Mouse (Mus musculus): ENCODE measurements around the gene Alg2. TPM values are rescaled to one million over a fixed set of nuclear protein-coding genes. Genes with fewer than 3 reads are reported as not detected.

Gene Alg2
- total and polyA plus RNA-seq, 2 experiments from 2014 or later = 194 to 259 TPM

GRCm38 (mm10) chr4:47435566-47436360 is 38.4 kb downstream of the Alg2 start:
- H3K27me3 ChIP-seq (ENCODE audit: insufficient read depth, low read length) = no peaks in the 10 kb centered on the region
- no peak for TF ChIP-seq CTCF (IDR thresholded peaks at IDR 0.05; ENCODE audit: low read depth)
- no peaks in the 10 kb centered on the region for H3K9me3 ChIP-seq (ENCODE audit: low read length)
- no peak overlapping the region for H3K4me3 ChIP-seq (ENCODE audit: low read depth, low read length)
- 85% methylated on average over 28 of the region's 28 CpGs for WGBS
- H3K4me2 ChIP-seq (ENCODE audit: low read depth) = no peak overlapping the region
- H3K9ac ChIP-seq = no peak overlapping the region
- ATAC-seq = no peak
- no peak overlapping the region for H3K27ac ChIP-seq (ENCODE audit: low read depth, low read length)
- H3K36me3 ChIP-seq (ENCODE audit: insufficient read depth) = no peaks in the 10 kb centered on the region
- no peak for DNase-seq
- peaks cover 13% of the 10 kb centered on the region; the same call in 1 of the 2 replicates for H3K4me1 ChIP-seq (ENCODE audit: insufficient read depth)

- ATAC-seq (no peak), DNase-seq (no peak)
- Histone ChIP-seq H3K36me3 (ENCODE audit: insufficient read depth) (no peaks in the 10 kb centered on the region), H3K27ac (ENCODE audit: low read depth, low read length) (no peak overlapping the region), H3K27me3 (ENCODE audit: insufficient read depth, low read length) (no peaks in the 10 kb centered on the region), H3K4me3 (ENCODE audit: low read depth, low read length) (no peak overlapping the region), H3K4me1 (ENCODE audit: insufficient read depth) (peaks cover 13% of the 10 kb centered on the region; the same call in 1 of the 2 replicates), H3K9ac (no peak overlapping the region), H3K9me3 (ENCODE audit: low read length) (no peaks in the 10 kb centered on the region), H3K4me2 (ENCODE audit: low read depth) (no peak overlapping the region)
- no peak for TF ChIP-seq CTCF (IDR thresholded peaks at IDR 0.05; ENCODE audit: low read depth)
- WGBS = 66% methylated on average over 12 of the region's 12 CpGs
These were observed 39.0 kb downstream of the Alg2 start for GRCm38 (mm10) chr4:47435131-47435530.

- Histone ChIP-seq H3K4me3 (ENCODE audit: low read depth, low read length) (no peak overlapping the region), H3K4me2 (ENCODE audit: low read depth) (no peak overlapping the region), H3K9me3 (ENCODE audit: low read length) (no peaks in the 10 kb centered on the region), H3K27me3 (ENCODE audit: insufficient read depth, low read length) (no peaks in the 10 kb centered on the region), H3K4me1 (ENCODE audit: insufficient read depth) (peaks cover 7% of the 10 kb centered on the region; the same call in 1 of the 2 replicates), H3K9ac (no peak overlapping the region), H3K27ac (ENCODE audit: low read depth, low read length) (no peak overlapping the region), H3K36me3 (ENCODE audit: insufficient read depth) (no peaks in the 10 kb centered on the region)
- ATAC-seq (no peak), DNase-seq (no peak)
- no peak for TF ChIP-seq CTCF (IDR thresholded peaks at IDR 0.05; ENCODE audit: low read depth)
- 88% methylated on average over 7 of the region's 7 CpGs for WGBS
These were observed 41.4 kb downstream of the Alg2 start for GRCm38 (mm10) chr4:47432766-47433165.

DNA sequence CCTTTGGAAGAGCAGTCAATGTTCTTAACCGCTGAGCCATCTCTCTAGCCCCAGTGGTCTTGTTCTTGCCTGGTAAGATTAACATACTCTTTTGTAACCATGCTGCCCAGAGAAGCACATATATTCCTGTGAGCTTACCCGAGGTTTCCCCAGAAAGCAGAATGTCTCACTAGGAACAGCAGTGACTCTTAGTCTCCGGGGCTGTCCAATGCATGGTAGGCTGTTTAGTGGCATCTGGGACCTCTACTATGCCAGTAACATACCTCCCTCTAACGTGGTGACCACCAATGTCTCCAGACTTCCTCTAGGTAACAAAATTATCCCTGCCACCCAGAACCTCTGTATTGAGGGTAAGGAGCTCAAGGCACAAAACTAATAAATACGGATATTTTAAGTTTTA is 43.1 kb downstream of the Alg2 start:
- H3K9ac ChIP-seq = no peak overlapping the region
- H3K4me3 ChIP-seq (ENCODE audit: low read depth, low read length) = no peak overlapping the region
- H3K27me3 ChIP-seq (ENCODE audit: insufficient read depth, low read length) = no peaks in the 10 kb centered on the region
- no peak overlapping the region for H3K4me2 ChIP-seq (ENCODE audit: low read depth)
- H3K36me3 ChIP-seq (ENCODE audit: insufficient read depth) = no peaks in the 10 kb centered on the region
- no peak for ATAC-seq
- no peaks in the 10 kb centered on the region for H3K9me3 ChIP-seq (ENCODE audit: low read length)
- 91% methylated on average over 5 of the region's 5 CpGs for WGBS
- DNase-seq = no peak
- no peak for TF ChIP-seq CTCF (IDR thresholded peaks at IDR 0.05; ENCODE audit: low read depth)
- no peaks in the 10 kb centered on the region for H3K4me1 ChIP-seq (ENCODE audit: insufficient read depth)
- no peak overlapping the region for H3K27ac ChIP-seq (ENCODE audit: low read depth, low read length)

GRCm38 (mm10) chr4:47430557-47430956 is 43.6 kb downstream of the Alg2 start:
- Histone ChIP-seq H3K4me3 (ENCODE audit: low read depth, low read length) (no peak overlapping the region), H3K36me3 (ENCODE audit: insufficient read depth) (no peaks in the 10 kb centered on the region), H3K9me3 (ENCODE audit: low read length) (no peaks in the 10 kb centered on the region), H3K4me1 (ENCODE audit: insufficient read depth) (no peaks in the 10 kb centered on the region), H3K9ac (no peak overlapping the region), H3K27ac (ENCODE audit: low read depth, low read length) (no peak overlapping the region), H3K27me3 (ENCODE audit: insufficient read depth, low read length) (no peaks in the 10 kb centered on the region), H3K4me2 (ENCODE audit: low read depth) (no peak overlapping the region)
- WGBS = 70% methylated on average over 6 of the region's 6 CpGs
- no peak for ATAC-seq
- no peak for DNase-seq
- no peak for TF ChIP-seq CTCF (IDR thresholded peaks at IDR 0.05; ENCODE audit: low read depth)

DNA sequence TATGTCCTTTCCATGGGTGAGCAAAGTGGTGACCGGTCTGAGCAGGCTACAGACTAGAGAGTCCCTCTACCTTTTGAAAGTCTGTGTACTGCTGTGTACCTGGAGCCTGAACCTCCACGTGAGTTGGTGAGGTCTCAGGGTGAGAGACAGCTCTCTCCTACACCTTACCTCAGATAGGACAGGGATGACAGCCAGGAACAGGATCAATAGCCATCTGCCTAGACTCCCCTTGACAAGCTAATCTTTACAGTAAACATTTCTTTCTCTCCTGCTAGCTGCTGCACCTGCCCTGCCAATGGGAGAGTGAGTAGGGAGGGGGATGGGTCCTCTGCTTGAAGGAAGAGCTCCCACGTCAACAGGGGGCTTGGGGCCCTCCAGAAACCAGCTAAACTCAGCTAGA is 46.5 kb downstream of the Alg2 start:
- Histone ChIP-seq H3K27ac (ENCODE audit: low read depth, low read length) (no peak overlapping the region), H3K27me3 (ENCODE audit: insufficient read depth, low read length) (no peaks in the 10 kb centered on the region), H3K9ac (no peak overlapping the region), H3K4me1 (ENCODE audit: insufficient read depth) (no peaks in the 10 kb centered on the region), H3K36me3 (ENCODE audit: insufficient read depth) (no peaks in the 10 kb centered on the region), H3K4me3 (ENCODE audit: low read depth, low read length) (no peak overlapping the region), H3K4me2 (ENCODE audit: low read depth) (no peak overlapping the region), H3K9me3 (ENCODE audit: low read length) (no peaks in the 10 kb centered on the region)
- no peak for TF ChIP-seq CTCF (IDR thresholded peaks at IDR 0.05; ENCODE audit: low read depth)
- DNase-seq (no peak), ATAC-seq (no peak)
- WGBS = 70% methylated on average over 3 of the region's 3 CpGs

- no peak for TF ChIP-seq CTCF (IDR thresholded peaks at IDR 0.05; ENCODE audit: low read depth)
- no peaks in the 10 kb centered on the region for H3K36me3 ChIP-seq (ENCODE audit: insufficient read depth)
- H3K27ac ChIP-seq (ENCODE audit: low read depth, low read length) = no peak overlapping the region
- no peaks in the 10 kb centered on the region for H3K27me3 ChIP-seq (ENCODE audit: insufficient read depth, low read length)
- no peak for ATAC-seq
- 88% methylated on average over 16 of the region's 16 CpGs for WGBS
- no peak for DNase-seq
- H3K4me1 ChIP-seq (ENCODE audit: insufficient read depth) = no peaks in the 10 kb centered on the region
- H3K9me3 ChIP-seq (ENCODE audit: low read length) = no peaks in the 10 kb centered on the region
- no peak overlapping the region for H3K4me3 ChIP-seq (ENCODE audit: low read depth, low read length)
- H3K9ac ChIP-seq = no peak overlapping the region
- H3K4me2 ChIP-seq (ENCODE audit: low read depth) = no peak overlapping the region
These were observed 48.8 kb downstream of the Alg2 start for GRCm38 (mm10) chr4:47425247-47425830.

Measured in forebrain, postnatal 0 days (tissue).